Mouse (Mus musculus) CH12.LX (cell line): ENCODE measurements around the gene Nfia. TPM values are rescaled to one million over a fixed set of nuclear protein-coding genes. Genes with fewer than 3 reads are reported as not detected.

ENCODE experiments used
- DNase-seq: peaks from one replicate; pipeline ENCODE4 v3.0.0-alpha.2; 2013; ENCODE audit errors: extremely low read depth
- H3K27ac ChIP-seq: 2 replicates; pipeline ENCODE4 v1.5.1; 2012; ENCODE audit warnings: low read depth, mild to moderate bottlenecking, control low read depth, moderate library complexity; ENCODE audit not compliant: insufficient read depth
- H3K27me3 ChIP-seq: replicated peaks from 2 replicates; pipeline ENCODE3; 2012; ENCODE audit warnings: inconsistent platforms
- H3K36me3 ChIP-seq, 2 experiments: replicated peaks in 1 of 2; 2 replicates each; pipeline versions ENCODE3 to v1.6.1; 2012; ENCODE audit warnings: inconsistent platforms in 1 of 2, low read length in 1 of 2, mild to moderate bottlenecking in 1 of 2, mixed read lengths in 1 of 2, moderate library complexity in 1 of 2; ENCODE audit not compliant: control insufficient read depth in 1 of 2, insufficient read depth in 1 of 2
- H3K4me1 ChIP-seq, 2 experiments: 2 replicates each; pipeline ENCODE4 v1.6.1; 2012; ENCODE audit warnings: inconsistent platforms in 1 of 2, moderate library complexity in 1 of 2; ENCODE audit not compliant: insufficient read depth in 2 of 2, control insufficient read depth in 1 of 2
- H3K4me2 ChIP-seq: 2 replicates; pipeline ENCODE4 v1.6.1; 2012; ENCODE audit warnings: low read depth, mild to moderate bottlenecking, control low read depth; ENCODE audit not compliant: poor library complexity, insufficient read depth, severe bottlenecking
- H3K4me3 ChIP-seq, 3 experiments: fragments of 150-350 bp in 1 of 3; sonication (generic) in 1 of 3; replicated peaks in 1 of 3; 2 replicates each; pipeline versions ENCODE3 to v1.5.1; 2011 to 2012; ENCODE audit warnings: low read depth in 2 of 3, low read length in 2 of 3, mild to moderate bottlenecking in 2 of 3, moderate library complexity in 2 of 3, control low read depth in 1 of 3, improper control_type of control experiment in 1 of 3, inconsistent platforms in 1 of 3, mixed read lengths in 1 of 3; ENCODE audit not compliant: poor library complexity in 1 of 3
- H3K79me2 ChIP-seq: replicated peaks from 2 replicates; pipeline ENCODE4 v1.6.1; 2012; ENCODE audit warnings: mild to moderate bottlenecking, moderate library complexity; ENCODE audit not compliant: control insufficient read depth, poor library complexity, insufficient read depth, severe bottlenecking; ENCODE audit errors: extremely low read depth
- H3K9ac ChIP-seq: 2 replicates; pipeline ENCODE4 v1.6.1; 2012; ENCODE audit warnings: low read depth, mild to moderate bottlenecking, control low read depth, moderate library complexity; ENCODE audit not compliant: insufficient read depth
- H3K9me3 ChIP-seq: replicated peaks from 2 replicates; pipeline ENCODE3; 2012; ENCODE audit warnings: low read length, inconsistent platforms, mixed read lengths
- BHLHE40 ChIP-seq: IDR thresholded peaks from 2 replicates; pipeline ENCODE4 v1.6.1; 2011; ENCODE audit warnings: mild to moderate bottlenecking, low read depth, low read length, improper control_type of control experiment
- CHD1 ChIP-seq: IDR thresholded peaks from 2 replicates; pipeline ENCODE4 v1.6.1; 2012; ENCODE audit warnings: low read depth, low read length, improper control_type of control experiment, inconsistent platforms
- CHD2 ChIP-seq: IDR thresholded peaks from 2 replicates; pipeline ENCODE4 v1.6.1; 2011; ENCODE audit warnings: low read length, improper control_type of control experiment
- E2F4 ChIP-seq: IDR thresholded peaks from 2 replicates; pipeline ENCODE4 v1.6.1; 2011; ENCODE audit warnings: low read depth, low read length, improper control_type of control experiment; ENCODE audit not compliant: insufficient replicate concordance
- ELF1 ChIP-seq: IDR thresholded peaks from 2 replicates; pipeline ENCODE4 v1.6.1; 2014; ENCODE audit warnings: low read depth, mild to moderate bottlenecking, inconsistent platforms, low read length, improper control_type of control experiment
- GABPA ChIP-seq: IDR thresholded peaks from 2 replicates; pipeline ENCODE4 v1.6.1; 2012; ENCODE audit warnings: low read depth, low read length, improper control_type of control experiment, inconsistent platforms; ENCODE audit not compliant: insufficient replicate concordance
- IRF4 ChIP-seq: IDR thresholded peaks from 2 replicates; pipeline ENCODE4 v1.6.1; 2014; ENCODE audit warnings: low read depth, mild to moderate bottlenecking, inconsistent platforms, low read length, improper control_type of control experiment
- JUN ChIP-seq: IDR thresholded peaks from 2 replicates; pipeline ENCODE4 v1.6.1; 2011; ENCODE audit warnings: low read depth, mild to moderate bottlenecking, low read length, improper control_type of control experiment, moderate library complexity; ENCODE audit not compliant: insufficient read depth
- MAFK ChIP-seq: IDR thresholded peaks from 2 replicates; pipeline ENCODE4 v1.6.1; 2011; ENCODE audit warnings: low read length, improper control_type of control experiment; ENCODE audit not compliant: insufficient replicate concordance
- MAX ChIP-seq: IDR thresholded peaks from 2 replicates; pipeline ENCODE4 v1.6.1; 2011; ENCODE audit warnings: low read length, improper control_type of control experiment
- MAZ ChIP-seq: IDR thresholded peaks from 2 replicates; pipeline ENCODE4 v1.6.1; 2012; ENCODE audit warnings: low read depth, mild to moderate bottlenecking, inconsistent platforms, low read length, improper control_type of control experiment, moderate library complexity
- MEF2A ChIP-seq: IDR thresholded peaks from 2 replicates; pipeline ENCODE4 v1.6.1; 2014; ENCODE audit warnings: low read depth, mild to moderate bottlenecking, inconsistent platforms, low read length, improper control_type of control experiment, borderline replicate concordance
- NRF1 ChIP-seq: IDR thresholded peaks from 2 replicates; pipeline ENCODE4 v1.6.1; 2014; ENCODE audit warnings: low read depth, mild to moderate bottlenecking, inconsistent platforms, low read length, improper control_type of control experiment, moderate library complexity
- PAX5 ChIP-seq: IDR thresholded peaks from 2 replicates; pipeline ENCODE4 v1.6.1; 2012; ENCODE audit warnings: low read length, inconsistent platforms, mixed read lengths
- POLR2A ChIP-seq: IDR thresholded peaks from 2 replicates; pipeline ENCODE4 v1.6.1; 2011; ENCODE audit warnings: low read depth, mild to moderate bottlenecking, improper control_type of control experiment, low read length
- RAD21 ChIP-seq: IDR thresholded peaks from 2 replicates; pipeline ENCODE4 v1.6.1; 2011; ENCODE audit warnings: low read depth, mild to moderate bottlenecking, low read length, improper control_type of control experiment, moderate library complexity
- TBP ChIP-seq: conservative IDR thresholded peaks from 2 replicates; pipeline ENCODE4 v1.6.1; 2011; ENCODE audit warnings: low read depth, low read length, improper control_type of control experiment
- UBTF ChIP-seq: IDR thresholded peaks from 2 replicates; pipeline ENCODE4 v1.6.1; 2012; ENCODE audit warnings: low read depth, mild to moderate bottlenecking, inconsistent platforms, low read length, improper control_type of control experiment, moderate library complexity
- ZKSCAN1 ChIP-seq: IDR thresholded peaks from 2 replicates; pipeline ENCODE4 v1.6.1; 2012; ENCODE audit warnings: low read depth, inconsistent platforms, low read length, improper control_type of control experiment, borderline replicate concordance
- ZMIZ1 ChIP-seq: IDR thresholded peaks from 2 replicates; pipeline ENCODE4 v1.6.1; 2012; ENCODE audit warnings: low read depth, mild to moderate bottlenecking, inconsistent platforms, low read length, improper control_type of control experiment
- dilution Hi-C: fragments of 300-500 bp; cut with MboI; formaldehyde crosslinking; loops from 2 replicates; pipeline ENCODE4 v1.14.3; 2020; ENCODE audit warnings: low sequenced_read_pairs; ENCODE audit not compliant: extremely low pct_unique_long_range_greater_than_20kb, extremely low pct_ligation_motif_present
- in situ Hi-C: fragments of 300-500 bp; cut with MboI; formaldehyde crosslinking; loops from 3 replicates; pipeline ENCODE4 v1.14.3; 2019; ENCODE audit warnings: low sequenced_read_pairs, low pct_ligation_motif_present, low pct_unique_long_range_greater_than_20kb, mixed read lengths
- polyA plus RNA-seq: library from polyadenylated mRNA; unstranded; fragments of >175 nt; gene quantifications from 2 replicates; pipeline ENCODE4 v1.2.1, GENCODE M21; 2012; ENCODE audit warnings: low read depth; ENCODE audit not compliant: insufficient read length
- total RNA-seq, 2 experiments: library from RNA; depleted of rRNA; stranded (reverse); fragments of 300-350 nt in 1 of 2; fragments of >200 nt in 1 of 2; gene quantifications; 2 replicates each; pipeline ENCODE4 v1.2.3; 2012 to 2014

Nfia gene
- total and polyA plus RNA-seq, 3 experiments, result not detected

DNA sequence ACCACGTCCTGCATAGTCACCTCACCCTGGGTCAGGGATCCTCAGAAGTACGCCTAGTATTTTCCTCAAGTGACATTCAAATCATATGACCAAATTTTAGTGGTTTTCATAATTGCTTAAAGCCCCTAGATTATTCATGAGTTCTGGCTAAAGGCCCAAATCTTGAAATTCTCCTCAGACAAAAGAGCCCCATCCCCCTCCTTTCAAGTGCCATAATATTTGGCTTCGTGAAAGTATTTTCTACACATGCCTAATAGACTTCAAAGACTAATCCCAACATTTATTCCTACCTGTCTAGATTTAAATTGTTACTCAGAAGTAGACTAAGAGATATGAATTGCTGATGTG, 154.7 kb downstream of the Nfia start:
- Histone ChIP-seq H3K9ac (no peak overlapping the region), H3K36me3 (no peaks in the 10 kb centered on the region), H3K27ac (no peak overlapping the region), H3K27me3 (no peaks in the 10 kb centered on the region), H3K4me3 (no peak overlapping the region), H3K79me2 (no peaks in the 10 kb centered on the region), H3K9me3 (peaks cover 49% of the 10 kb centered on the region), H3K4me1 (no peaks in the 10 kb centered on the region), H3K4me2 (no peak overlapping the region)
- in situ Hi-C loops, result no loop called here
- dilution Hi-C loops, result no loop called here
- TF ChIP-seq MAFK (no peak), ZKSCAN1 (no peak), MAZ (no peak), MAX (no peak), ELF1 (no peak), E2F4 (no peak), ZMIZ1 (no peak), JUN (no peak), BHLHE40 (no peak), POLR2A (no peak), TBP (no peak), MEF2A (no peak)
- DNase-seq, result no peak

DNA sequence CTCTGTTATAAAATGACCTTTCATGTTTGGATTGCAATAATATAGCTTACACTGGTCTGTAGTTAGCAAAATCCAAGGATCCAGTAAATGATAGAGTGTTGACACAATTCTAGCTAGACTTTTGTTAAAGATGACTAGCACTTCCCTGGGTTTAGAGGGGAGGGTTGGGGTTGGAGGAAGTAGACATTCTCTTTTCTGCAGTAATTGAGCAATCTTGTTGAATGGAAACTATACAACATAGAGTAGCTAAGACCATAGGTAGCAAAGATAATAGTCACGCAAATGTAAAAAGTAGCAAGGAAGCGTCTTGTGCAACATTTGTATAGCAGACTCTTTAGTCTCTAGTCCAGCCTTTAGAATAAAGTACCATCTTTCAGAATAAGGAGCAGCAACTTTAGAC, 163.8 kb downstream of the Nfia start:
- Histone ChIP-seq H3K79me2 (no peaks in the 10 kb centered on the region), H3K36me3 (no peaks in the 10 kb centered on the region), H3K9me3 (peaks cover 47% of the 10 kb centered on the region), H3K27ac (no peak overlapping the region), H3K27me3 (no peaks in the 10 kb centered on the region), H3K4me1 (no peaks in the 10 kb centered on the region), H3K4me2 (no peak overlapping the region), H3K9ac (no peak overlapping the region), H3K4me3 (no peak overlapping the region)
- TF ChIP-seq CHD1 (no peak), UBTF (no peak), NRF1 (no peak), PAX5 (no peak), IRF4 (no peak), BHLHE40 (no peak), E2F4 (no peak), JUN (no peak), RAD21 (no peak), GABPA (no peak), CHD2 (no peak), TBP (no peak)
- in situ Hi-C loops, result no loop called here
- dilution Hi-C loops, result no loop called here
- no peak for DNase-seq
